9 mouse cellular contexts compared by ENCODE assay signal in the genomic region with DNA sequence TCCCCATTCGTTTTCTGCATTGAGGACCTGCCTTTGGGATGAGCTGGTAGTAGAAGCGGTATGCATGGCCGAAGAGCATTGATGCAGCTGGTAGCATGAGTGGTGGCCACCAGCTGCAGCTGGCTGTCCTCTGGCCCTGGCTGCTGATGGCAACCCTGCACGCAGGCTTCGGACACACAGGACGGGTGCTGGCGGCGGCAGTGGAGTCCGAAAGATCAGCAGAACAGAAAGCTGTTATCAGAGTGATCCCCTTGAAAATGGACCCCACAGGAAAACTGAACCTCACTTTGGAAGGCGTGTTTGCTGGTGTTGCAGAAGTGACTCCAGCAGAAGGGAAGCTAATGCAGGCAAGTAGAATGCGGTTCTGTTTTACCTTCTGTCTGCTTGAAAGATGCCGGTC. TPM values are rescaled to one million over a fixed set of nuclear protein-coding genes. Genes with fewer than 3 reads are reported as not detected.
DNase-seq lines count a peak whose midpoint lies in the region; ATAC-seq and TF ChIP-seq lines count a peak whose summit lies in the region.
"Had no signal": no experiment of that assay in that cellular context is flagged by ENCODE, and none has a peak within 500 bp of the region (broad histone marks: within the 10 kb centered on the region; RNA-seq: fewer than 3 reads in every experiment).

No protein-coding gene starts in this region.

- H3K4me3 ChIP-seq in heart, embryonic 13.5 days, result peak overlapping the region; percentile 12
- H3K4me3 ChIP-seq in thymus, adult 2 months (ENCODE audit: control insufficient read depth, insufficient read depth, low read length), result no peak overlapping the region; the same call in 1 of the 2 replicates

- peaks cover 6% of the 10 kb centered on the region for H3K4me1 ChIP-seq in heart, embryonic 13.5 days
- H3K4me1 ChIP-seq in thymus, adult 2 months (replicated peaks; ENCODE audit: control insufficient read depth, insufficient read depth, low read length), result no peaks in the 10 kb centered on the region

- TF ChIP-seq CTCF in thymus, adult 2 months (IDR thresholded peaks at IDR 0.05; ENCODE audit: borderline replicate concordance, control insufficient read depth, extremely low read depth, insufficient read depth, low read length, poor library complexity), result no peak

- no peaks in the 10 kb centered on the region for H3K9me3 ChIP-seq in heart, embryonic 13.5 days

- H3K27me3 ChIP-seq in heart, embryonic 13.5 days (replicated peaks), result peaks cover 30% of the 10 kb centered on the region
- peaks cover 4% of the 10 kb centered on the region; the same call in 1 of the 2 replicates for H3K27me3 ChIP-seq in thymus, adult 2 months (ENCODE audit: control insufficient read depth, insufficient read depth, low read length)

- H3K27ac ChIP-seq in heart, embryonic 13.5 days (replicated peaks), result no peak overlapping the region
- no peak overlapping the region for H3K27ac ChIP-seq in thymus, adult 2 months (ENCODE audit: control insufficient read depth, insufficient read depth, low read length)

- 81% methylated on average over 12 of the region's 12 CpGs for WGBS in heart, embryonic 13.5 days
- WGBS in thymus, adult 2 months, result 91% methylated on average over 12 of the region's 12 CpGs

- H3K9ac ChIP-seq in heart, embryonic 13.5 days, result peak overlapping the region; percentile 20; the same call in 1 of the 2 replicates

- no peak for ATAC-seq in heart, embryonic 13.5 days (ENCODE audit: extremely low read depth, insufficient number of reproducible peaks, low FRiP score, low TSS enrichment)

- DNase-seq in heart, adult 8-10 months (ENCODE audit: low spot score), result no peak
- DNase-seq in urinary bladder, postnatal 14 days (ENCODE audit: low spot score), result peak; percentile 11
- no peak for DNase-seq in urinary bladder, postnatal 25 days (ENCODE audit: low spot score)
- DNase-seq in kidney, postnatal 36 days, result peak; percentile 18 to 25
- DNase-seq in gastrocnemius, postnatal 25 days, result no peak
- DNase-seq in thymus, adult 2 months, result no peak
- no peak for DNase-seq in left cerebral cortex, adult 9 months (ENCODE audit: low spot score in 2 of 2)
- DNase-seq: cerebellum, adult 11 months had no signal

- no peak for TF ChIP-seq POLR2A in thymus, adult 2 months (IDR thresholded peaks at IDR 0.05; ENCODE audit: control insufficient read depth, extremely low read depth, insufficient read depth, low read length, poor library complexity)

- peak overlapping the region; percentile 21 for H3K4me2 ChIP-seq in heart, embryonic 13.5 days

- H3K36me3 ChIP-seq in heart, embryonic 13.5 days, result no peaks in the 10 kb centered on the region
- H3K36me3 ChIP-seq in thymus, adult 2 months (ENCODE audit: control insufficient read depth, insufficient read depth, low read length), result no peaks in the 10 kb centered on the region

RNA-seq across cellular contexts. Expression of a gene that starts 2.0 kb away (rescaled TPM):
- polyA plus RNA-seq in heart, embryonic 13.5 days (2015; fragmentation: Nextera tagmentation; extraction: Ambion mirVana), result 1.3 and 1.6 TPM in 2 replicates
- total RNA-seq in heart, adult 8-10 months (2022), result under 1 TPM; 0.34 to 0.91 (median 0.46) TPM
- under 1 TPM in 1 of 2 experiments, not detected in 1; 0.40 TPM for total RNA-seq in gastrocnemius, postnatal 25 days (2021)
- 6.6 and 9.0 TPM in 2 replicates for polyA plus RNA-seq in thymus, adult 2 months (2012; rRNA removed)

RNA-seq across cellular contexts. Expression of a gene that starts 47.6 kb away (rescaled TPM):
- polyA plus RNA-seq in heart, embryonic 13.5 days (2015; fragmentation: Nextera tagmentation; extraction: Ambion mirVana), result 0.05 and 0.13 TPM in 2 replicates
- total RNA-seq in heart, adult 8-10 months (2022), result under 1 TPM in 2 of 4 experiments, not detected in 2; 0.05 to 0.06 TPM
- not detected for total RNA-seq in gastrocnemius, postnatal 25 days (2021)
- polyA plus RNA-seq in thymus, adult 2 months (2012; rRNA removed), result 0.04 and 0.05 TPM in 2 replicates

Comparison
In these comparisons a context has a peak if more than half of its experiments do, and no peak if none do; other contexts are left out.
1. DNase-seq: peak in urinary bladder, postnatal 14 days (single experiment) and kidney, postnatal 36 days (2 of 2); none in heart, adult 8-10 months (single experiment), urinary bladder, postnatal 25 days (single experiment), gastrocnemius, postnatal 25 days (single experiment), thymus, adult 2 months (single experiment) and left cerebral cortex, adult 9 months (0 of 2).